Mouse (Mus musculus) thymus, adult 2 months (tissue): ENCODE results near the gene Ak8.

Source experiments
- CTCF ChIP-seq: fragments of 200-500 bp; IDR thresholded peaks from 2 replicates; pipeline ENCODE4 v1.5.1; 2012; ENCODE audit warnings: mild to moderate bottlenecking, control low read depth, low read length, moderate library complexity, borderline replicate concordance; ENCODE audit not compliant: control insufficient read depth, poor library complexity, insufficient read depth; ENCODE audit errors: extremely low read depth
- POLR2A ChIP-seq: fragments of 200-500 bp; IDR thresholded peaks from 2 replicates; pipeline ENCODE4 v1.6.1; 2012; ENCODE audit warnings: mild to moderate bottlenecking, low read length, control low read depth, moderate library complexity; ENCODE audit not compliant: control insufficient read depth, poor library complexity, insufficient read depth; ENCODE audit errors: extremely low read depth

GRCm38 (mm10) chr2:28722419-28722818, 22.5 kb downstream of the Ak8 start:
- TF ChIP-seq CTCF: no peak
- no peak for TF ChIP-seq POLR2A
